Mouse (Mus musculus): ENCODE measurements at regions not wholly inside any gene's neighbourhood (a gene's known extent, or its start where the extent isn't known, plus 50 kb on each side); places are given as distances from the start of the nearest gene placed in this dataset.

DNA sequence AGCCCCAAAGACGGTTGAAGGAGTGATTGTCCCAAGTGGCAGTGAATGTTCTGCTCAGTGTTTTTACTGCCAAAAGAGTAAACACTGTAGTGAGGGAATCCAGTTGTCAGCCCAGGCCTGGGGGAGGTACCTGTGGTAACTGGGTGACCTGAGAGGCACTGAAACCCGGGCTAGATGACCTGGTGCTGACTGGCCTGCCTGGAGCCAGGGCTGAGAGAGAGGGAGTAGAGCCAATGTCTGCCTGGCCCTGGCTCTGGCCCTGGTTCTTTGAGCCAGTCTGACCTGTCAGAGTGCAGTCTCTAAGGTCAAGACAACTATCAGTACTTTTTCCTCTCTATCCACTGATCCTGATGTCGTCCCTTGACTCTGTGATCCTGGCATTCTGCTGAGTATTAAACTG, 119.2 kb downstream of the Utp6 start:
- Histone ChIP-seq H3K27me3 (ENCODE audit: poor library complexity, severe bottlenecking) (0 out of 2 replicates have a peak, but pooled peaks cover 8% of the 10 kb centered on the region), H3K4me3 (no peak overlapping the region), H3K9me3 (no peaks in the 10 kb centered on the region), H3K27ac (no peak overlapping the region), H3K4me1 (peaks cover 25% of the 10 kb centered on the region), H3K36me3 (replicated peaks) (no peaks in the 10 kb centered on the region)
- DNase-seq (ENCODE audit: extremely low spot score, low spot score) = no peak
- 69% methylated on average over 3 of the region's 3 CpGs for WGBS

GRCm38 (mm10) chr11:79839973-79840372, 122.2 kb downstream of the Utp6 start:
- DNase-seq (ENCODE audit: extremely low spot score, low spot score) = no peak
- no peak overlapping the region for H3K4me3 ChIP-seq
- H3K27ac ChIP-seq = no peak overlapping the region
- peaks cover 37% of the 10 kb centered on the region for H3K4me1 ChIP-seq
- WGBS = 81% methylated on average over 6 of the region's 6 CpGs
- no peaks in the 10 kb centered on the region for H3K36me3 ChIP-seq (replicated peaks)
- H3K27me3 ChIP-seq (ENCODE audit: poor library complexity, severe bottlenecking) = 0 out of 2 replicates have a peak, but pooled peaks cover 8% of the 10 kb centered on the region
- no peaks in the 10 kb centered on the region for H3K9me3 ChIP-seq

DNA sequence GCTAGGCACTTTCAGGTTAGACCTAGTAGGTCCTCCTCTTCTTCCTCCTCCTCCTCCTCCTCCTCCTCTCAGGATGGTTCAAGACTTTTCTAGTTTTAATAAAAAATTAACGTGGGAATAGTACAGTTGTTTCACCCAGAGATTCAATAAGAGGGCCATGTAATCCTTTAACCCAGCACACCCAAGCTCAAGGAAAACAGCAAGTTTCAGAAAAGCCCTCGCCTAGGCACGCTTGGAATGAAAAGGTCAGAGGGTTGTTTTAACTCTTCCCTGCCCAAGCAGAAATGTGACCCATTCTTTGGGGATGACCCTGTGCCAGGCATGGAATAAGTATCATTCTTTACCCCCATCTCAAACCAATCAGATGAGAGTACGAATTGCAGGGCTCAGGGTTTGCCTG, 124.1 kb downstream of the Utp6 start:
- no peak overlapping the region for H3K4me3 ChIP-seq
- 42% methylated on average over 4 of the region's 4 CpGs for WGBS
- H3K27me3 ChIP-seq (ENCODE audit: poor library complexity, severe bottlenecking) = 0 out of 2 replicates have a peak, but pooled peaks cover 8% of the 10 kb centered on the region
- no peak overlapping the region; the same call in 1 of the 2 replicates for H3K27ac ChIP-seq
- no peaks in the 10 kb centered on the region for H3K9me3 ChIP-seq
- H3K4me1 ChIP-seq = peaks cover 46% of the 10 kb centered on the region
- DNase-seq (ENCODE audit: extremely low spot score, low spot score) = no peak
- no peaks in the 10 kb centered on the region for H3K36me3 ChIP-seq (replicated peaks)

DNA sequence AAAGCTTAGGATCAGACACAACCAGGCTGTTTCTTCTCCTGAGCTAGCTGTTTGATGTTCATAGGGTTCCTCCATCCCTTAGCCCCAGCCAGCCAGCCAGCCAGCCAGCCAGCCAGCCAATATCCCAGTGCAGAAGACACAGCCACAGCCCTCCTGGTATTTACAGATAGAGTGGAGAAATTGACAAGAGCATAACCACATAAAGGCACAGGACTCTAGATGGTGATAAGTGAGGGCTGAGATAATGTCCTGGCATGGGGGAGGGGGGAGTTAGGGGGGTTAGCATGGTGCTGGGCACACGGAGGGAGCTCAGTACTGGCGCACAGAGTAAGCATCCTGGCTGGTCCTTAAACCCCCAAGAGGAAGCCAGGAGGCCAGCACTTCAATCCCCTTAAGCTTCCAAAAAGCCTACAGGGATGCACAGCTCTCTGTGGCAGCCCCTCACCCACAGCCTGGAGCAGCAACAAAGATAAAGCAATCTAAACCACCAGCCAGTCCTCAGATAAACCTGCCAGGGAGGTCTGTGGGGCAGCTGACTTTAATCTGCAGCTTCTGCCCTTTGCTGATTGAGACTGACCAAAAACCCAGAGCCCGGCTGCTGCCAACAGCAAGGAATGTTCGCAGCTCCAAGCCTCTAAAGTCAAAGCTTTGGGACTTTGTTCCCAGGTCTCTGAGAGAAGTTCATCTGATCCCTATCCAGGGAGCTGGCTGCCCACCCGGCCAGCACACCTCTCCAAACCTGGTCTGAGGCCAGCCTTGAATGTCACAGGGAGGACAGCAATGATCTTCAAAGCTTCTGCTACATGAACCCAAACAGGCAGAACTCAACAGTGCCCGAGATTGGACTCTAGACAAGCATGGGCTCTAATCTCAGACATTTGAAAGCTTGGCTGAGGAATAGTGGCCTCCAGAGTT, 124.9 kb downstream of the Utp6 start:
- no peak for DNase-seq (ENCODE audit: extremely low spot score, low spot score)
- H3K27me3 ChIP-seq (ENCODE audit: poor library complexity, severe bottlenecking) = 0 out of 2 replicates have a peak, but pooled peaks cover 8% of the 10 kb centered on the region
- no peaks in the 10 kb centered on the region for H3K9me3 ChIP-seq
- H3K27ac ChIP-seq = peak overlapping the region; percentile 62
- 49% methylated on average over 6 of the region's 6 CpGs for WGBS
- H3K4me3 ChIP-seq = no peak overlapping the region
- peaks cover 40% of the 10 kb centered on the region for H3K4me1 ChIP-seq
- no peaks in the 10 kb centered on the region for H3K36me3 ChIP-seq (replicated peaks)

DNA sequence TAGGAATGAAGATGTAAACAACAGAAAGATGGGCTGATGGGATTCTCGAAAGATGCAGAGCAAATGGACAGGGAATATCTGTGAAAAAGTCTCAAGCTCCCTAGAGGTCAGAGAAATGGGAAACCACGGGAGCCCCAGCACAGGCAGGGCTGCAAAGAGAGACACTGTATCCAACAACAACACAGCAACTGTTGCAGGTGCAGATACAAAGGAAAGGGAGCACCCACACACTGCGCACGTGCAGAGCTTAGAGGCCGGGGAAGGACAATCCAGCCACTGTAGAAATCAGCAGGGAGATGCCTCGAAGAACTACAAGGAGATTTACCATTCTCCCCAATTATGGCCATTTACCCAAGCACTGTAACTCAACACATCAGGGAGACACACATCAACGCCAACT, 126.3 kb downstream of the Utp6 start:
- H3K4me1 ChIP-seq = peaks cover 35% of the 10 kb centered on the region
- no peaks in the 10 kb centered on the region for H3K27me3 ChIP-seq (ENCODE audit: poor library complexity, severe bottlenecking)
- H3K27ac ChIP-seq = no peak overlapping the region
- no peaks in the 10 kb centered on the region for H3K9me3 ChIP-seq
- 92% methylated on average over 7 of the region's 7 CpGs for WGBS
- no peak overlapping the region for H3K4me3 ChIP-seq
- no peak for DNase-seq (ENCODE audit: extremely low spot score, low spot score)
- H3K36me3 ChIP-seq (replicated peaks) = no peaks in the 10 kb centered on the region

- Histone ChIP-seq H3K4me1 (peaks cover 31% of the 10 kb centered on the region), H3K36me3 (replicated peaks) (no peaks in the 10 kb centered on the region), H3K4me3 (no peak overlapping the region), H3K9me3 (no peaks in the 10 kb centered on the region), H3K27me3 (ENCODE audit: poor library complexity, severe bottlenecking) (no peaks in the 10 kb centered on the region), H3K27ac (0 out of 2 replicates have a peak overlapping the region, but pooled peaks have one; percentile 5)
- WGBS = 52% methylated on average over 2 of the region's 2 CpGs
- no peak for DNase-seq (ENCODE audit: extremely low spot score, low spot score)
These were observed 128.4 kb downstream of the Utp6 start for GRCm38 (mm10) chr11:79833817-79834216.

DNA sequence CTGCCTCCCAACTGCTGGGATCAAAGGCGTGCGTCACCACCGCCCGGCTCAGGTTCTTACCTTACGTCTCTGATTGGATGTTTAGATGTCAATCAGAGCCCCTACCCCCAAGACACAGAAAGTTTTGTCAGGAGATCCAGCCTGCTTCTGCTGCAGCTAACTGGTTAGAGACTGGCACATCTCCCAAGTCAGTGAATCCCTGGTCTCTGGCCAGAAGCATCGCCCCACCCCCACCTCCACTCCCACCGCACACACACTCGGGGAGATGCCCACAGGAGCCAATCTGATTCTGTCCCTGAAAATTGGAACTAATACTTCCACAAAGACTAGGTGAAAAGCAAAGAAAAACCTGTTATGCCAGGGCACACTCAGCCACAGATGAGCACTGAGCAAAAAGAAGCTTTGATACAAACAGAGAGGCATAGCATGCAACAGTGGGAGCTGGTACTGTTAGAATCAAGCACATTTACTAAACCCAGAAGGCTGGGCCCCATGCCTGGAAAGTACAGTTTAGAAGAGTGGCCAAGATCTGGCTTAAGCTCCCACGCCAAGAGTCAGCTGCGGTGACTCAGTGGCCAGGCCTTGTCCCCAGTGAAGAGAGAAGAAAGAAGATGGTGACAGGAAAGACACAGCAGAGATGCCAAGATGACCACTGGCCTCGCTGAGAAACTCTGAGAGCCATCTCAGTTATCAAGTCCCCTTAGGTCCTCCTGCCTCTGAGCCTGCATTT, 130.4 kb downstream of the Utp6 start:
- Histone ChIP-seq H3K4me3 (no peak overlapping the region), H3K27me3 (ENCODE audit: poor library complexity, severe bottlenecking) (no peaks in the 10 kb centered on the region), H3K27ac (no peak overlapping the region), H3K36me3 (replicated peaks) (no peaks in the 10 kb centered on the region), H3K9me3 (no peaks in the 10 kb centered on the region; the same call in 1 of the 2 replicates), H3K4me1 (peaks cover 11% of the 10 kb centered on the region)
- DNase-seq (ENCODE audit: extremely low spot score, low spot score) = no peak
- WGBS = 95% methylated on average over 11 of the region's 11 CpGs

- 87% methylated on average over 5 of the region's 5 CpGs for WGBS
These were observed 131.6 kb downstream of the Utp6 start for GRCm38 (mm10) chr11:79830567-79831055.

DNA sequence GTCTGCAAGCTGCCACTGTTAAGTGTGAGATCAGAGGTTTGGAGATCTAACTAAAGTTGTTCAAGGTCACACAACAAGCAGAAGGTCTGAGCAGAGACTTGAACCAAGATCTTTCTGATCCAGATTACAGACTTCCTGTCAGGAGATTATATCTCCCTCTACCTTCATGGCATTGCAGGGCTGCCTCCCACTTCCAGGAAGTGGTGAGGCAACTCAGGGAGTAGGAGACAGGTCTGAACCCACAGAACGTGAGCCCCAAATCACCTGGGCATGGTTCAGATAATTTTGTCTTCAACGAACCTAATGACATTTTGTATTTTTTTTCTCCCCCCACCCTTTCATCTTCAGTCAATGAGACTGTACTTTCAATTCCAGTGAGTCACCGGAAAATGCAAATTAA, 135.2 kb downstream of the Utp6 start:
- WGBS = 90% methylated on average over 3 of the region's 3 CpGs
- Histone ChIP-seq H3K4me1 (peaks cover 8% of the 10 kb centered on the region; the same call in 1 of the 2 replicates), H3K9me3 (no peaks in the 10 kb centered on the region; the same call in 1 of the 2 replicates), H3K27me3 (ENCODE audit: poor library complexity, severe bottlenecking) (no peaks in the 10 kb centered on the region), H3K36me3 (replicated peaks) (no peaks in the 10 kb centered on the region), H3K27ac (no peak overlapping the region), H3K4me3 (no peak overlapping the region)
- no peak for DNase-seq (ENCODE audit: extremely low spot score, low spot score)

More at GRCm38 (mm10) chr11:79830567-79831055, 131.6 kb downstream of the Utp6 start:
- no peak for DNase-seq (ENCODE audit: extremely low spot score, low spot score)
- H3K9me3 ChIP-seq = no peaks in the 10 kb centered on the region; the same call in 1 of the 2 replicates
- H3K4me1 ChIP-seq = peaks cover 17% of the 10 kb centered on the region
- H3K36me3 ChIP-seq (replicated peaks) = no peaks in the 10 kb centered on the region
- H3K27ac ChIP-seq = no peak overlapping the region
- H3K4me3 ChIP-seq = no peak overlapping the region
- H3K27me3 ChIP-seq (ENCODE audit: poor library complexity, severe bottlenecking) = no peaks in the 10 kb centered on the region

DNA sequence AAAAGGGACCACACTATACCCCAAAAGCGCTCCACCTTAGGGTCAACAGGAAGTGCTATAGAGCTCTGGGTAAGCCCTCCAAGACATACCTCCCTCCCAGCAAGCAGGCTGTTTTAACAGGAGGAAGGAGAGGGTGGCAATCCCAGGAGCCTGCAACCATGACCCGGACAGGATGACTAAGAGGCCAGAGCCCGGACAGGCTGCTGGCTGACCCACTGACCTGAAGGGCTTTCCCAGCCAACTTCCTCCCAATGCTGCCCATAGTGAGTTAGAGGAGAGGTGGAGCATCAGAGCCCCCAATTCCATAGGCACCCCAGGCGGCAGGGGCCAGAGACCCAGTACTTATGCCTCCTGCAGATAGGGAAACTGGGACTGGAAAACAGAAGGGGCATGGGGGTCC, 136.3 kb downstream of the Utp6 start:
- H3K4me3 ChIP-seq = no peak overlapping the region
- WGBS = 84% methylated on average over 4 of the region's 4 CpGs
- no peak for DNase-seq (ENCODE audit: extremely low spot score, low spot score)
- peak overlapping the region; percentile 44; the same call in 1 of the 2 replicates for H3K27ac ChIP-seq
- H3K4me1 ChIP-seq = peaks cover 8% of the 10 kb centered on the region; the same call in 1 of the 2 replicates
- H3K36me3 ChIP-seq (replicated peaks) = no peaks in the 10 kb centered on the region
- H3K27me3 ChIP-seq (ENCODE audit: poor library complexity, severe bottlenecking) = no peaks in the 10 kb centered on the region
- no peaks in the 10 kb centered on the region; the same call in 1 of the 2 replicates for H3K9me3 ChIP-seq

DNA sequence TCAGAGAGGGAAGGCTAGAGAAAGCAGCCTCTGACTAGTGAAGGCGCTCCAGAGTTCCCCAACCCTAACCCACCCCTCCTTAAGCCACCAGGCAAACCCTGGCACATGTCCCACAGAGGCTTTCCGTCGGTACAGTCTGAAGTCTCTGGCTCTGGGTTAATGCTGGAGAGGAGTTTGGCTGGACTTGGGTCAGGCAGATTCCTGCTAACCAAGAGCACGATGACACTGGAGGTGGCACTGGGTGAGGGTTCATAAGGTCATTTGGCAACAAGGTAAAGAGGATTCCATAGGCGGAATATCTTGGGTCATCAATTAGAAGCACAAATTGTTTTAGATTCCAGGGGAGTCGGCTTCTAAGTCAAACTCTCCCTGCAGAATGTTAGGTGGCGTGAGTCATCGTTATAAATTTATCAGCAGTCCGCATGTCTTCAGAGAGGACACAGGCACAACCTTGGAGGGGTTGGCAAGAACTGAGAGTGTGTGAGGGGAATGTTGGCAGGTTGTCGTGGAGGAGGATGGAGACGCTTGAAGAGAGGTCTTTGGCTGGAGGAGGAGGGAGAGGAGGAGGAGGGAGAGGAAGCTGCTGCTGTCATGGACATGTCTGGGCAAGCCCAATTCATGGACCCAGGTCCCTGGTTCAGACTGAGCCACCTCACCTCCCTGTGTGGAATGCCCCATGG, 138.4 kb downstream of the Utp6 start:
- H3K4me1 ChIP-seq = peaks cover 8% of the 10 kb centered on the region; the same call in 1 of the 2 replicates
- H3K4me3 ChIP-seq = no peak overlapping the region
- no peaks in the 10 kb centered on the region for H3K27me3 ChIP-seq (ENCODE audit: poor library complexity, severe bottlenecking)
- no peak for DNase-seq (ENCODE audit: extremely low spot score, low spot score)
- no peak overlapping the region for H3K27ac ChIP-seq
- no peaks in the 10 kb centered on the region; the same call in 1 of the 2 replicates for H3K9me3 ChIP-seq
- WGBS = 89% methylated on average over 11 of the region's 11 CpGs
- no peaks in the 10 kb centered on the region for H3K36me3 ChIP-seq (replicated peaks)

GRCm38 (mm10) chr11:79821986-79822385, 140.2 kb downstream of the Utp6 start:
- Histone ChIP-seq H3K36me3 (replicated peaks) (no peaks in the 10 kb centered on the region), H3K27me3 (ENCODE audit: poor library complexity, severe bottlenecking) (no peaks in the 10 kb centered on the region), H3K4me3 (no peak overlapping the region), H3K9me3 (no peaks in the 10 kb centered on the region), H3K4me1 (peaks cover 8% of the 10 kb centered on the region; the same call in 1 of the 2 replicates), H3K27ac (no peak overlapping the region)
- no peak for DNase-seq (ENCODE audit: extremely low spot score, low spot score)
- WGBS = 88% methylated on average over 5 of the region's 5 CpGs
